Mouse (Mus musculus) erythroblast, adult 5-6 weeks (primary cell): Measurements from ENCODE around the gene Ifnar2. TPM values are rescaled to one million over a fixed set of nuclear protein-coding genes. Genes with fewer than 3 reads are reported as not detected.
A peak's percentile ranks its signal among the peaks of the same experiment; 100 is the strongest.

Source experiments
- ATAC-seq: replicated peaks from 2 replicates; pipeline ENCODE4 v1.8.0; 2016; ENCODE audit warnings: moderate number of reproducible peaks, mild to moderate bottlenecking, moderate TSS enrichment, inconsistent platforms; ENCODE audit not compliant: poor library complexity, low FRiP score, severe bottlenecking
- total RNA-seq, 2 experiments: library from RNA; stranded (forward) in 1 of 2; stranded (reverse) in 1 of 2; fragments of 150-400 nt in 1 of 2; fragments of 200-764, 138-1000 nt in 1 of 2; gene quantifications; 2 replicates each; pipeline versions ENCODE4 v1.2.3 to v1.2.4; 2015 to 2017; ENCODE audit warnings: low replicate concordance in 2 of 2

The Ifnar2 gene
- total RNA-seq, 2 experiments from 2014 or later = 126 to 164 TPM

DNA sequence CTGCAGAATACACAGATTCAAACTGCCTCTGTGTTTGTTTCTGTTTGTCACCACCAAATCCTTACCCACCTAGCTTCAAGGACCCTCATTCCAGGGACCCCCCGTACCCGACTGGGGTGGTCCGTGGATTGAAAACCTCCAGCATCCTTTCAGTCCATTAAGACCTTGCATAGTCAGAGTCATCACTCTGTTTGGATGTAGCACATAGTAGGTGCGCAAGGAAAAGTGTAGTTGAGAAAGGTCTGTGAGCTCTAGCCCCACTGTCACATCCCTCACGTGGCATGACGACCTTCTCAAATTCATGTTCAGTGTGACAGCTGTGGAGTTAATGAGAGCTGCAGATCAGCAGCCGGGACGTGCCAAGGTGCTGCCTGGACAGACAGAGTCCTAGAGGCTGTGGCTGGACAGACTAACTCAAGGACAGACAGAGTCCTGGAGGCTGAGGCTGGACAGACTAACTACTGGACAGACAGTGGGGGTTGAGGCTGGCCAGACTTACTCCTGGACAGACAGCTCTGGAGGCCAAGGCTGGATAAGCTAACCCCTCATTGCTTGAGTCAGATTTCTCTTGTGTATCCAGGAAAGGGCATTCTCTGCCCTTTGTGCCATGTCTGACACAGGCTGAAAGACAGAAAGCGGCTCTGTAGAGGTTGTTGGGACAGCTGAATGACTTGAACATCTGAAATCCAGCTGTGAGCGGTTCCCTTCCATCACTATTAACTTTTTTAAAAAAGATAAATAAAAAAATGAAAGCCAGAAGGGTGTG lies 15.6 kb upstream of the Ifnar2 start:
- no peak for ATAC-seq

GRCm38 (mm10) chr16:91357526-91357900 lies 15.1 kb upstream of the Ifnar2 start:
- no peak for ATAC-seq

- peak; percentile 57 for ATAC-seq
These were observed 14.0 kb upstream of the Ifnar2 start for GRCm38 (mm10) chr16:91358555-91358954.

DNA sequence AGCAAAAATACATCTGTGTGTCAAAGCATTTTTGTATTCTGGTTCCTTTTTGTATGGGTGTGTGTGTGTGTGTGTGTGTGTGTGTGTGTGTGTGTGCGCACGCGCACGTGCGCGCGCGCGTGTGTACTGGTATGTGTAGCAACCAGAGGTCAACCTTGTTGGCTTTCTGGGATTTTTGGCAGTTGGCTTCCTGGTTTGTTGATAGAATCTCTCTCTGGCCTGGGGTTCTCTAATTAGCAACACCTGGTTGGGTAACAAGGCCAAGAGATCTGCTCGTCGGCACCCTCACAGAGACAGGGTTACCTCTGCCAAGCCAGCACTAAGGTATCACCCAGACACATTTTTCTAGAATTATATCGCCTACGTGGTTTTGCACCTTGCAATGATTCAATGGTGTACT lies 13.1 kb upstream of the Ifnar2 start:
- no peak for ATAC-seq

GRCm38 (mm10) chr16:91360162-91360561 lies 12.4 kb upstream of the Ifnar2 start:
- ATAC-seq = no peak

- ATAC-seq = no peak
These were observed 10.6 kb upstream of the Ifnar2 start for GRCm38 (mm10) chr16:91362006-91362405.

GRCm38 (mm10) chr16:91362616-91363272 lies 9.8 kb upstream of the Ifnar2 start:
- no peak for ATAC-seq

GRCm38 (mm10) chr16:91363483-91363882 lies 9.1 kb upstream of the Ifnar2 start:
- no peak for ATAC-seq

GRCm38 (mm10) chr16:91366567-91366966 lies 6.0 kb upstream of the Ifnar2 start:
- ATAC-seq = no peak

DNA sequence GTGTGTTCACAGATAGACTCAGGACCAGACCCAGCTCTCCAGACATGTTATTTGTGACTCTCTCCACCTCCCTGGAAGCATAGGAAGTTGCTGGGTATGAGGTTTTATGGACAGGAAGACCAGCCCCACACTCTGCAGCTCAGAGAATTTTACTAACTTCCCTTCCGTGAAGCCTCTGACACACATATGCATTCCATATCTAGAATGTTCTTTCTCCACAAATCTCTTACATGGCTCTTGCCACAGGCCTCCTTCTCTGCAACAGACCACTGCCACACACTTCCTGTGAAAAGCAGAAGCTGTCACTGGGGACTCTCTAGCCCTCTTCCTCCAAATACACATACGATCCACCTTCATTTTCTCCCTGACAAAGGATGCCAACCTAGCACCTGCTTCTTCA lies 5.5 kb upstream of the Ifnar2 start:
- ATAC-seq = no peak

DNA sequence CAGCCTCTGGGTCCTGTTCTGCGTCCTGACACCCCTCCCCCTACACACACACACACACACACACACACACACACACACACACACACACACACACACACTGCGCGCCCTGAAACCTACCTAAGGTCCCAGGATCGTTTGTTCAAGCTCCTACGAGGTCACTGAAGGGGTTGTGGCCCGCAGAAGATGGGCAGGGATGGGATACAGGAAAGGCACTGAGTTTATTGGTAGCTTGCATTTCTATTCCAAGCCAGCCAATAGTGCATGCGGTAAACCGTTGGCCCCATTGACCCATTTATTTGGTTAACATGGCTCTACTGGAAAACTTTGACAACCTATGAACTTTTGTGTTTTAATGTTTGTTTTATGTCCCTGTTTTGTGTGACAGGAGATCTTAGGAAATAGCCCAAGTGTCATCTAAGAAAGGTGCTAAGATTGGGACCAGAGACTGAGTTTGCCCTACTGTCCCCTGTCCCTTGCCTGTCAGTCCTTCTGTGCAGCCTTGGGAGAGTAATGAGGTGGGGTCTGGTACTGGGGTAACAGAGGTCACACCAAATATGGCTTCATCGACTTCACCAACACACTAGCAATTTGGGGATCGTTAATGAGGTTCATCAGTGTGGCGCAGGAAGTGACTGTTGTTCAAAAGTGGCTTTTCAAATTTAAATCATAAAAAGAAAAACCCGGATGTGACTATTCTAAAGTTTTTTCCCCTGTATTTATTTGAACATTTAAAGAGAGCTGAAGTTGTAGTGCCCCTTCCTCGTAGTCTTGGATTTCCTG lies 1.1 kb downstream of the Ifnar2 start:
- ATAC-seq = peak; percentile 54

DNA sequence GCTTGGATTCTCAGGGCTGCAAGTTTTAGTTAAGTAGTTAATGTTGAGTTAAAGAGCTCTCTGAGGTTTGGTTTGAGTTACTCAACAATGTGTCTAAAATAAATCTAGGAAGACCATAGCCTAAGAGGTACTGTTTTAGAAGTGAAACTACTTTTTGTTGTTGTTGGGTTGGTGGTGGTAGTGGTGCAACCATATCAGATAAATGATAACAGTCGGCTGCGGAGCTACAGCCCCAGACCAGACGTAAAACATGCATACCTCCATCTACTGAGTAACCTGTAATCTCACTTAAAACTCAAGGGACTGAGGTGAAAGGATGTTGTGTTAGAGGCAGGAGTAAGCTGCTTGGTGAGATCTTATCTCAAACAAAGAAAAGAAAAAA lies 1.7 kb downstream of the Ifnar2 start:
- no peak for ATAC-seq

DNA sequence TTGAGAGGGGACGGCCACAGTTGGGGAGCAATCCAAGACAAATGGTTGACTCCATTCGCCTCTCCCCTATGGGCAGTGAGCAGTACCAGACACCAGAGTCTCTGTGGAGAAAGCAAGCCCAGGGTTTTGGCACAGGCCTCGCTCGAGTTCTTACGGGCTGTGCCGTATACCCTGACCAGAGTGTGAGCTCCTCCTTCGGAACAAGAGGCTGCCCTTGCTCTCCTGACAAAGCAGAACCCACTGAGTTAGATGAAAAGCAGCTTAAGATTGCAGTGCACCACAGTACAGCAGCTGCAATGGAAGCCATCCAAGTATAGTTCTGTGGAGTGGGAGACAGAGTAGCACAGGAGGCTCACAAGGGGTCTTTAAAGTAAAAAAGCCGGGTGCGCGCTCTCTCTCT lies 4.1 kb downstream of the Ifnar2 start:
- no peak for ATAC-seq

DNA sequence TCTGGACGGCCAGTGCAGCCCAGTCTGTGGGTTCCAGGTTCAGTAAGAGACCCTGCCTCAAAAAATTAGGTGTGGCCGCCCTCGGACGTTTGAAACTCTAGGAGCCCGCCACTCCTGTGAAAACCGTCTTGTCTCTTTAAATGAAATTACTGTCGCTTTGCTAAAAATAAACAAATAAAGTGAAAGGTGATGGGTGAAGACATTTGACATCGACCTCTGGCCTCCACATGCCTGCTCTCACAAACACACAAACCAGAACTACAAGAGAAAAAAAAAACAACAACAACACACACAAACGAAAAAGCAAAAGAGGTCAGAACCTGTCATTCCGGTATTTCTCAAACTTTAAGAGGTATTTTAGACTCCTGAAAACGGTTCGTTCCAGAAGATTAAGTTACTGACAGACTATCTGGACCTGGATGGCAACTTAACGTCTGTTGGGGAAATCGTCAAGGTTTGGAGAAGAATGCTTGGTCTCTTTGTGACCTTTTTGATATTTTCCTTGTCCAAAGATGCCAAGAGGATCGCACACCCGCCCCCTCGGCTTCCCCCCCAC lies 5.9 kb downstream of the Ifnar2 start:
- no peak for ATAC-seq

DNA sequence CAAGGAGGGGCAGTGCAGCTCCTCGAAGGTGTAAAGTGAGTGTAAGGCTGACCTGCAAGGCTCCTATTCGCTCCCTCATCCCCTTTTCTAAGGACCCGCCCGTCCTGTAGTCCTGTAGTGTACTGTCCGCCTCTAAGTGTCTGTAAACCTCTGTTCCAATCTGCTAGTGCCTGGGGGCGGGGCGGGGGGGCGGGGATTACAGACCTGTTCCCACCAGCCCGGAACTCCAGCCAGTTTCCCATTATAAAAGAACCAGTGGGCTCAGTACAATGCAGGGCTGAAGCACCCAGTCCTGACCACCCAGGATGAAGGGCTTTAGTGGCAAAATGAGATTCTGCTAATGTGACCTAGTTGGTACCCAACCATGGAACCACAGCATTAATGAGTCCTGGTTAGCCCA lies 6.4 kb downstream of the Ifnar2 start:
- no peak for ATAC-seq

DNA sequence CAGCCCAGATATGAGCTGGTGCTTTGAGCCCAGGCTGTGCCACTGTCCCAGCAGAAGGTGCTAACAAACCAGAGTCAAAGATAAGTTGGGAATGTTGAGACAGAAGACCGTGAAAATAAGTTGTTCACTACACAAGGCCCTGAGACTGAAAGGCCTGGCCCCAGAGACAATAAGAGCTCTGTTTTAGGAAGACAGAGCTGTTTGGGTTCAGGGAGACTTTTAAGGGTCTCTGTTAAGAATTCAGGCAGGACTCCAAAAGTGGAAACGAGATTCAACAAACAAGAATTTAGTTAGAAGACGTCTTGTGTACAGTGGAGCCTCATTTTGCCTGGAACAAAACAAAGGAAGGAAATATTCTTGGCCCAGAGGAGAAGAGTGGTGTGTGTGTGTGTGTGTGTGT lies 6.8 kb downstream of the Ifnar2 start:
- ATAC-seq = no peak

- peak; percentile 76 for ATAC-seq
These were observed 7.6 kb downstream of the Ifnar2 start for GRCm38 (mm10) chr16:91380151-91380550.

DNA sequence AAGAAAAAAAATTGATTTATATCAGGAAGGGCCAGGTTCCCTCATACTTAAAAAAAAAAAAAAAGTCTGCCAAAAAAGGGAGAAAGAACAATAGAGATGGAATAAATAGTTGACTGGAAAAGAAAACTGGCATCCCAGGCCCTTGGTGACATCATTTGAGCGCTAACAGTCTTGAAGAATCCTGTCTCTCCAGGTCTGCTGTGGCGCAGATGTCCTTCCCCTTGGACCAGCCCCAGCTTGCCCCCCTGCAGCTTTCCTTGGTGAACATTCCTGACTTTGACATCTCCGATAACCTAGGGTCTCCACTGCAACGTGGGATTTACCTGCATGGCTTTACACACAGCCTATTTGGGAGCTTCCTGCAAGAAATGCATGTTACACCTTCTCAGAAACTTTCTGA lies 9.0 kb downstream of the Ifnar2 start:
- no peak for ATAC-seq

GRCm38 (mm10) chr16:91382261-91382790 lies 9.7 kb downstream of the Ifnar2 start:
- ATAC-seq = no peak

- ATAC-seq = no peak
These were observed 11.6 kb downstream of the Ifnar2 start for GRCm38 (mm10) chr16:91384221-91384620.
